Comparison of ENCODE assay signal across 8 mouse cellular contexts in genomic region chr13:21944592-21944925, GRCm38 (mm10). TPM values are rescaled to one million over a fixed set of nuclear protein-coding genes. Genes with fewer than 3 reads are reported as not detected.
DNase-seq lines count a peak whose midpoint lies in the region; ATAC-seq and TF ChIP-seq lines count a peak whose summit lies in the region.

No protein-coding gene starts in this region.

- intact Hi-C loops in gastrocnemius, postnatal 14 days (cut with DNase I; ENCODE audit: low total_unique reads): no loop called here

- ATAC-seq in lung, postnatal 0 days: peak; percentile 22; the same call in 1 of the 2 replicates
- no peak; the same call in 1 of the 2 replicates for ATAC-seq in forebrain, embryonic 12.5 days (ENCODE audit: low FRiP score)
- peak; percentile 14 for ATAC-seq in liver, embryonic 12.5 days
- ATAC-seq in stomach, embryonic 14.5 days (ENCODE audit: insufficient number of reproducible peaks, insufficient read depth, low FRiP score, low read depth): no peak; the same call in 1 of the 2 replicates

- H3K4me3 ChIP-seq in lung, postnatal 0 days (ENCODE audit: low read depth, low read length): peak overlapping the region; percentile 61
- peak overlapping the region; percentile 76 for H3K4me3 ChIP-seq in forebrain, embryonic 12.5 days (replicated peaks)
- peak overlapping the region; percentile 78 for H3K4me3 ChIP-seq in liver, embryonic 12.5 days
- H3K4me3 ChIP-seq in stomach, embryonic 14.5 days (ENCODE audit: low read depth, low read length): peak overlapping the region; percentile 55

- DNase-seq in lung, postnatal 0 days (ENCODE audit: low spot score): no peak
- DNase-seq in lung, postnatal 10 days: no peak
- DNase-seq in layer of hippocampus, postnatal 36 days: no peak
- DNase-seq in adrenal gland, postnatal 10 days: no peak
- no peak for DNase-seq in gastrocnemius, postnatal 14 days

- WGBS in lung, postnatal 0 days: 1% methylated on average over 7 of the region's 7 CpGs
- WGBS in forebrain, embryonic 12.5 days: 2% methylated on average over 7 of the region's 7 CpGs
- 1% methylated on average over 7 of the region's 7 CpGs for WGBS in liver, embryonic 12.5 days (ENCODE audit: insufficient replicate concordance)
- WGBS in stomach, embryonic 14.5 days: under 1% methylated on average over 7 of the region's 7 CpGs

- H3K36me3 ChIP-seq in lung, postnatal 0 days (ENCODE audit: insufficient read depth, low read length): 0 out of 2 replicates have a peak, but pooled peaks cover under 1% of the 10 kb centered on the region
- peaks cover 18% of the 10 kb centered on the region for H3K36me3 ChIP-seq in forebrain, embryonic 12.5 days (replicated peaks)
- H3K36me3 ChIP-seq in liver, embryonic 12.5 days: no peaks in the 10 kb centered on the region
- peaks cover 6% of the 10 kb centered on the region; the same call in 1 of the 2 replicates for H3K36me3 ChIP-seq in stomach, embryonic 14.5 days (ENCODE audit: control insufficient read depth, insufficient read depth, low read length)

- H3K9ac ChIP-seq in lung, postnatal 0 days (replicated peaks; ENCODE audit: low read depth): no peak overlapping the region
- peak overlapping the region; percentile 84; the same call in 1 of the 2 replicates for H3K9ac ChIP-seq in forebrain, embryonic 12.5 days
- H3K9ac ChIP-seq in liver, embryonic 12.5 days: peak overlapping the region; percentile 73
- 0 out of 2 replicates have a peak overlapping the region, but pooled peaks have one; percentile 30 for H3K9ac ChIP-seq in stomach, embryonic 14.5 days (replicated peaks; ENCODE audit: low read depth, low read length)

- peak; percentile 30 for TF ChIP-seq CTCF in lung, postnatal 0 days (IDR thresholded peaks at IDR 0.05)

- H3K4me1 ChIP-seq in lung, postnatal 0 days (ENCODE audit: insufficient read depth, low read depth, low read length): no peaks in the 10 kb centered on the region; the same call in 1 of the 2 replicates
- peaks cover 18% of the 10 kb centered on the region for H3K4me1 ChIP-seq in forebrain, embryonic 12.5 days
- peaks cover 23% of the 10 kb centered on the region for H3K4me1 ChIP-seq in liver, embryonic 12.5 days
- peaks cover 3% of the 10 kb centered on the region; the same call in 1 of the 2 replicates for H3K4me1 ChIP-seq in stomach, embryonic 14.5 days (ENCODE audit: control insufficient read depth, insufficient read depth, low read length)

- H3K27ac ChIP-seq in lung, postnatal 0 days (ENCODE audit: low read length): no peak overlapping the region
- no peak overlapping the region for H3K27ac ChIP-seq in forebrain, embryonic 12.5 days
- no peak overlapping the region for H3K27ac ChIP-seq in liver, embryonic 12.5 days
- H3K27ac ChIP-seq in stomach, embryonic 14.5 days (ENCODE audit: low read length): peak overlapping the region; percentile 67

- peak overlapping the region; percentile 81 for H3K4me2 ChIP-seq in lung, postnatal 0 days (replicated peaks; ENCODE audit: low read depth, low read length)
- peak overlapping the region; percentile 76 for H3K4me2 ChIP-seq in forebrain, embryonic 12.5 days
- H3K4me2 ChIP-seq in liver, embryonic 12.5 days: peak overlapping the region; percentile 92
- H3K4me2 ChIP-seq in stomach, embryonic 14.5 days (replicated peaks; ENCODE audit: low read depth, low read length): peak overlapping the region; percentile 35; the same call in 1 of the 2 replicates

- no peaks in the 10 kb centered on the region for H3K9me3 ChIP-seq in lung, postnatal 0 days (ENCODE audit: low read length)
- H3K9me3 ChIP-seq in forebrain, embryonic 12.5 days: no peaks in the 10 kb centered on the region
- no peaks in the 10 kb centered on the region for H3K9me3 ChIP-seq in liver, embryonic 12.5 days (replicated peaks)
- no peaks in the 10 kb centered on the region for H3K9me3 ChIP-seq in stomach, embryonic 14.5 days (ENCODE audit: control insufficient read depth, low read depth, low read length)

- H3K27me3 ChIP-seq in lung, postnatal 0 days (replicated peaks; ENCODE audit: insufficient read depth, low read length): no peaks in the 10 kb centered on the region
- no peaks in the 10 kb centered on the region for H3K27me3 ChIP-seq in forebrain, embryonic 12.5 days
- H3K27me3 ChIP-seq in liver, embryonic 12.5 days (replicated peaks): no peaks in the 10 kb centered on the region
- H3K27me3 ChIP-seq in stomach, embryonic 14.5 days (ENCODE audit: control insufficient read depth, insufficient read depth, low read length): no peaks in the 10 kb centered on the region

- no peak for TF ChIP-seq EP300 in lung, postnatal 0 days (IDR thresholded peaks at IDR 0.05)

RNA-seq across cellular contexts. Expression of gene Zfp184, which starts 0.3 kb away (rescaled TPM):
- 2.5 and 3.4 TPM in 2 replicates for polyA plus RNA-seq in lung, postnatal 0 days (2015; fragmentation: Nextera tagmentation; extraction: Ambion mirVana)
- polyA plus RNA-seq in forebrain, embryonic 12.5 days (2016; fragmentation: Nextera tagmentation; extraction: Ambion mirVana): 24.5 and 26.7 TPM in 2 replicates
- 1.9 and 2.5 TPM in 2 replicates for polyA plus RNA-seq in liver, embryonic 12.5 days (2016; fragmentation: Nextera tagmentation; extraction: Ambion mirVana)
- 16.5 and 16.8 TPM in 2 replicates for polyA plus RNA-seq in stomach, embryonic 14.5 days (2014; fragmentation: Nextera tagmentation; extraction: Ambion mirVana)
- 1 to 10 TPM; 2.6 to 5.2 TPM for total RNA-seq in layer of hippocampus, postnatal 36 days (2021)
- 1 to 10 TPM; 2.0 to 2.4 TPM for total RNA-seq in adrenal gland, postnatal 10 days (2021)
- under 1 TPM; 0.33 to 0.38 TPM for total RNA-seq in gastrocnemius, postnatal 14 days (2021)

RNA-seq across cellular contexts. Expression of gene Pom121l2, which starts 36.4 kb away (rescaled TPM):
- polyA plus RNA-seq in lung, postnatal 0 days (2015; fragmentation: Nextera tagmentation; extraction: Ambion mirVana): not detected in 2 replicates
- 0.13 TPM in 1 of 2 replicates, not detected in the other for polyA plus RNA-seq in forebrain, embryonic 12.5 days (2016; fragmentation: Nextera tagmentation; extraction: Ambion mirVana)
- not detected in 2 replicates for polyA plus RNA-seq in liver, embryonic 12.5 days (2016; fragmentation: Nextera tagmentation; extraction: Ambion mirVana)
- polyA plus RNA-seq in stomach, embryonic 14.5 days (2014; fragmentation: Nextera tagmentation; extraction: Ambion mirVana): not detected in 2 replicates
- not detected for total RNA-seq in layer of hippocampus, postnatal 36 days (2021)
- not detected for total RNA-seq in adrenal gland, postnatal 10 days (2021)
- total RNA-seq in gastrocnemius, postnatal 14 days (2021): not detected

Comparison
In these comparisons a context has a peak if more than half of its experiments do, and no peak if none do; other contexts are left out.
1. ATAC-seq: peak in lung, postnatal 0 days (single experiment) and liver, embryonic 12.5 days (single experiment); none in forebrain, embryonic 12.5 days (single experiment) and stomach, embryonic 14.5 days (single experiment).
2. H3K4me2 ChIP-seq: peak in every context shown above with its lines; median percentile 92 in liver, embryonic 12.5 days; 81 in lung, postnatal 0 days; 76 in forebrain, embryonic 12.5 days; 35 in stomach, embryonic 14.5 days.
3. Peak in every context shown above with its lines, with median percentiles within 50 percentile points of each other: H3K4me3 ChIP-seq.